Mouse (Mus musculus) G1E (cell line): ENCODE measurements at regions not wholly inside any gene's neighbourhood (a gene's known extent, or its start where the extent isn't known, plus 50 kb on each side); places are given as distances from the start of the nearest gene placed in this dataset.

Experiments
- ATAC-seq: 2 replicates; pipeline ENCODE4 v1.8.0; 2016; ENCODE audit warnings: mild to moderate bottlenecking; ENCODE audit not compliant: insufficient number of reproducible peaks, poor library complexity, low FRiP score, severe bottlenecking; ENCODE audit errors: extremely low read depth
- DNase-seq: peaks from one replicate; pipeline ENCODE4 v3.0.0; 2012; ENCODE audit warnings: low spot score
- H3K27me3 ChIP-seq: 2 replicates; pipeline ENCODE4 v1.6.1; 2012; ENCODE audit warnings: mild to moderate bottlenecking, low read length, inconsistent platforms; ENCODE audit not compliant: insufficient read depth
- H3K36me3 ChIP-seq: replicated peaks from 2 replicates; pipeline ENCODE3; 2012; ENCODE audit warnings: mild to moderate bottlenecking, inconsistent platforms
- H3K4me1 ChIP-seq: 2 replicates; pipeline ENCODE4 v1.6.1; 2012; ENCODE audit warnings: low read depth, low read length, inconsistent platforms, mixed read lengths; ENCODE audit not compliant: insufficient read depth
- H3K4me3 ChIP-seq: 2 replicates; pipeline ENCODE4 v1.5.1; 2012; ENCODE audit warnings: low read depth, mild to moderate bottlenecking, inconsistent platforms, low read length, moderate library complexity, mixed read lengths
- H3K9me3 ChIP-seq: replicated peaks from 2 replicates; pipeline ENCODE4 v1.6.1; 2012; ENCODE audit warnings: inconsistent platforms
- CTCF ChIP-seq: IDR thresholded peaks from 2 replicates; pipeline ENCODE4 v1.5.1; 2012; ENCODE audit warnings: low read depth, low read length, inconsistent platforms, mixed read lengths
- GATA1 ChIP-seq: IDR thresholded peaks from 2 replicates; pipeline ENCODE4 v1.6.1; 2012; ENCODE audit warnings: borderline replicate concordance, low read length, inconsistent platforms, mixed read lengths
- GATA2 ChIP-seq: IDR thresholded peaks from 2 replicates; pipeline ENCODE4 v1.6.1; 2012; ENCODE audit warnings: low read depth, low read length, inconsistent platforms, borderline replicate concordance
- POLR2AphosphoS5 ChIP-seq: IDR thresholded peaks from 2 replicates; pipeline ENCODE4 v1.6.1; 2012; ENCODE audit warnings: low read depth, low read length, inconsistent platforms; ENCODE audit not compliant: insufficient replicate concordance
- TAL1 ChIP-seq: conservative IDR thresholded peaks from 2 replicates; pipeline ENCODE4 v1.6.1; 2012; ENCODE audit warnings: low read depth, low read length, inconsistent platforms, mixed read lengths

DNA sequence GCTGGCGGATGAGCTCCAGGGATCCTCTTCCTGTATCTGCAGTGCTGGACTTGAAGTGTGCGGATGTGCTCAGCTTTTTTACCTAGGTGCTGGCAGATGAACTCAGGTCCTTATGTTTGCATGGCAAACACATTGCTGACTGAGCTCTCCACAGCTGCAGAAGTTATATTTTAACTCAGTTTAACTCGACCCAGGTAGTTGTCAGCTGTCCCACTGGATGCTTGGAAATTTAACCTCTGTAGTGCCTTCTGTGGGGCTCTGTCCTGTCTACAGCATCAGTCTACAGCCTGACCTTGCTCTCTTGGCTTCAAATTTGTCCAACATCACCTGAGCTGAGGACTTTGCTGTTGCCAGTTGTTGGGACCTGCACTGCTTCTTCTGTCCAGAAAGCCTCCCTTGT is 139.2 kb downstream of the Ttc32 start:
- no peak for ATAC-seq
- Histone ChIP-seq H3K36me3 (no peaks in the 10 kb centered on the region), H3K4me3 (no peak overlapping the region), H3K4me1 (no peaks in the 10 kb centered on the region), H3K9me3 (peaks cover 6% of the 10 kb centered on the region), H3K27me3 (no peaks in the 10 kb centered on the region)
- no peak for DNase-seq
- TF ChIP-seq TAL1 (no peak), POLR2AphosphoS5 (no peak), GATA1 (no peak), CTCF (no peak), GATA2 (no peak)

DNA sequence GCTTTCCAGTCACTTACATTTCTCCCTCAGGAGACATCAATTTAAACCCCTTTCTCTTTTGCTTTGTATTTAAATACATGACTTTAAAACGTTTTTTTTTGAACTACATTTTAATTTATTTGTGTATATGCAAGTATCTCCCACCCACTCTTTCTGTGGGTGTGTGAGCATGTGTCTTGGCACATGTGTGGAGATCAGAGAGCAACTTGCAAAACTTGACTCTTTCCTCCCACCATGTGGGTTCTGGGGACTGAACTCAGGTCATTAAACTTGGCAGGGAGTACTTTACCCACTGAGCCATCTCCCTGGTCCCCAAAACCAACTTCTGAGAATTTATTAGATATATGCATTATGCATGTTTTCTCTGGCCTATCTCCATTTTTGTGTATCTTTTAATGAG is 143.9 kb downstream of the Ttc32 start:
- no peak for TF ChIP-seq TAL1
- no peak for TF ChIP-seq GATA2
- TF ChIP-seq CTCF = no peak
- TF ChIP-seq POLR2AphosphoS5 = no peak
- TF ChIP-seq GATA1 = no peak
- no peaks in the 10 kb centered on the region for H3K4me1 ChIP-seq
- ATAC-seq (no peak), DNase-seq (no peak)
- H3K9me3 ChIP-seq = peaks cover 4% of the 10 kb centered on the region
- no peaks in the 10 kb centered on the region for H3K36me3 ChIP-seq
- no peak overlapping the region for H3K4me3 ChIP-seq
- no peaks in the 10 kb centered on the region for H3K27me3 ChIP-seq

DNA sequence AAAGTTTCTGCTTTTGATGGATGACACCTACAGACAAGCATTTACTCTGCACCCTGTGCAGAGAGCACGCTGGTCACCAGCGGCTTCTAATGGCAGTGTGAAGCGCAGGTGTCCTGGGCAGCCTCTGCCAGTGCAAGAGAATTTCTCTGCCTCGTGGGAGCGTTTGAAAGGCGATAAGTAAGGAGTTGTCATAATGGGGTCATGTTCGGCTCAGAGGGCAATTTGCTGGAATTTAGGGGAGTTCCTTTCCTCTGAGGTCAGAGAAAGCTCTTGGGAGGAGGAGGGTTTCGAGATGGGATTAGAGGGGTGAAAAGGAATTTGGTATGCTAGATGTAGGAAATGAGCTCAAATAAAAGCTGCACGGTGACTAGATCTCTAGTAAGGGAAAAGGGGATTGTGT is 144.5 kb downstream of the Ttc32 start:
- no peak for DNase-seq
- H3K9me3 ChIP-seq = peaks cover 4% of the 10 kb centered on the region
- no peak for ATAC-seq

DNA sequence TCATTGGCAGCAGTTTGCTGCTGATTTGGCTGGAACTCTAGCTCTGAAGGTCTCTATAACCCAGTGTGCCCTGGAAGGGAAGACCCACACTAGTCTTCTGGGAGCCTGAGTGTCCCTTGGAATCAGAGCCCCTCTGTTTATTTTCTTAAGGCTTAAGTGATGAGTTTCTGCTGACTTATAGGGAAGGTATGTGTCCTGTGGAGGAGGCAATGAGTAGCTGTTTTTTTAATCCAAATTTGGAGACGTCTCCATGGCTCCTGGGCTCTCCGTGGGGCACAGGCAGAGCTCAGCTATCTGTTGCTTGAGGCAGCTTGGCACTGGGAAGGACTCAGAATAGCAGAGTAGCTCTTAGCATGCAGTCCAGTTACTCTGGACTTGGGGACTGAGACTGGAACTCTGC is 146.4 kb downstream of the Ttc32 start:
- no peak for TF ChIP-seq POLR2AphosphoS5
- TF ChIP-seq GATA1 = no peak
- no peak for TF ChIP-seq GATA2
- TF ChIP-seq CTCF = no peak
- no peak for TF ChIP-seq TAL1
- Histone ChIP-seq H3K27me3 (no peaks in the 10 kb centered on the region), H3K4me3 (no peak overlapping the region), H3K9me3 (peaks cover 4% of the 10 kb centered on the region), H3K36me3 (no peaks in the 10 kb centered on the region), H3K4me1 (no peaks in the 10 kb centered on the region)
- DNase-seq = no peak
- ATAC-seq = no peak

More for the DNA sequence above, 144.5 kb downstream of the Ttc32 start:
- TF ChIP-seq CTCF = no peak
- TF ChIP-seq TAL1 = no peak
- TF ChIP-seq POLR2AphosphoS5 = no peak
- TF ChIP-seq GATA2 = no peak
- no peak for TF ChIP-seq GATA1
- no peaks in the 10 kb centered on the region for H3K4me1 ChIP-seq
- no peaks in the 10 kb centered on the region for H3K27me3 ChIP-seq
- H3K4me3 ChIP-seq = no peak overlapping the region
- H3K36me3 ChIP-seq = no peaks in the 10 kb centered on the region

DNA sequence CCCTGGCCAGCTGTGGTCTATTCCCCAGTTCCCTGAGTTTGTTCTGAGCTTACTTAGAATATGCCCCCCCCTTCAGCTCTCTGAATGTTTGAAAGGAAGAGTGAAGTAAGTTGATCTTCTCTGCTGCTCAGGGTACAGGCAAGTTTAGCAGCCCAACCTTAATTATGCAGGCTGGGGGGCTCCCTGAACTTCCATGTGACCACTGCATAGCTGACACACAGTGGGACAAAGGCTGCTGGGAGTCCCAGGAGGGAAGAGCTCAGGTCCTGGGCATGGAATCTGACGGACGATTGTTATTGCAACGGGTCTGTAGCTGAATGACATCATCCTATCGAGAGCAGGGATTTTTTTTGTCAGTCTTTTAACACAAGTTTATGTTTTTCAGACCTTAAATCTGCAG is 148.8 kb downstream of the Ttc32 start:
- Histone ChIP-seq H3K4me1 (no peaks in the 10 kb centered on the region), H3K27me3 (no peaks in the 10 kb centered on the region), H3K36me3 (no peaks in the 10 kb centered on the region), H3K9me3 (no peaks in the 10 kb centered on the region), H3K4me3 (no peak overlapping the region)
- TF ChIP-seq GATA1 (no peak), TAL1 (no peak), POLR2AphosphoS5 (no peak), GATA2 (no peak), CTCF (no peak)
- no peak for ATAC-seq
- DNase-seq = no peak

DNA sequence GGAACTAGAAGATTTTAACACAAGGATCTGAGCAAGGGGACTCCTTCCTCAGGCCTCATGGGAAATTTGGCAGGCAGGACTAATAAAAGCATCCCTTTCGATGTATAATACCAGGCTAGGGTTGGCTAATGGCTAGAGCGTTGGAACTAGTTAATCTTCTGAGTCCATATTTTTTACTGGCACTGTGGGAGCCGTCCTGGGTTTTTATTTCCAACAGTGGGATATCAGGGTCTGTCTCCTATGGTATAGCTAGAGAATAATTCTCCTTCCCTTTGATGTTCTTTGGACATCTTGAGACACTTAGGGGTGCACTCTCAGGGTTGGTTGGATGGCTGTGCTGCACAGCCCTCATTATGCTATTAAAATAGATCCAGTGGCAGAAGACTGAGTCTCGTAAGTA is 150.9 kb downstream of the Ttc32 start:
- Histone ChIP-seq H3K36me3 (no peaks in the 10 kb centered on the region), H3K4me1 (no peaks in the 10 kb centered on the region), H3K4me3 (no peak overlapping the region), H3K27me3 (no peaks in the 10 kb centered on the region), H3K9me3 (no peaks in the 10 kb centered on the region)
- TF ChIP-seq GATA1 (no peak), TAL1 (no peak), GATA2 (no peak), POLR2AphosphoS5 (no peak), CTCF (no peak)
- DNase-seq = no peak
- no peak for ATAC-seq

DNA sequence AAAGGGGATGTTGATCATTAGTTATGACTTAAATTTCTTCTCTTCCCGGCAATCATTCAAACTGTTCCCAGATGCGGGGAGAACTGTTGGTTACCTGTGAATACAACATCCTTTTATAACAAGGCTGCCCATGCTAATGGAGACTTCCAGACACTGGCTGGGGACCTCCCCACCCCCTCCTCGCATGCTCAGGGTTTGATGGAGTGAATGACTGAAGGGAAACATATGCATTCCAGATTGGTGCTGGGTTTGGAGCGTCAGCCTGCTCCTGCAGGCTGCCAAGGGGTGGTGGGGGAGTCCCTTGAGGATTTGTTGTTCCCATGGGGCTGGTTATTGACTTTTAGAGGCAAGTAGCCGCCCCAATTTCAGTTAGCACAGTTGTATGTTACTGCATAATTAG is 161.9 kb downstream of the Ttc32 start:
- DNase-seq = no peak
- no peaks in the 10 kb centered on the region for H3K4me1 ChIP-seq
- ATAC-seq = no peak
- no peaks in the 10 kb centered on the region for H3K27me3 ChIP-seq
- TF ChIP-seq POLR2AphosphoS5 (no peak), GATA2 (no peak), TAL1 (no peak), CTCF (no peak), GATA1 (no peak)
- no peaks in the 10 kb centered on the region for H3K36me3 ChIP-seq
- H3K4me3 ChIP-seq = no peak overlapping the region
- H3K9me3 ChIP-seq = peaks cover 2% of the 10 kb centered on the region; the same call in 1 of the 2 replicates
